Mouse (Mus musculus) kidney, adult 2 months (tissue): Measurements from ENCODE around the gene Gm21258. TPM values are rescaled to one million over a fixed set of nuclear protein-coding genes. Genes with fewer than 3 reads are reported as not detected.
"Not testable (repeated sequence)": the region's sequence is repeated elsewhere in the genome, so short reads cannot be mapped to it uniquely, and the experiment has no call there.

Experiments
- DNase-seq: peaks from one replicate; pipeline ENCODE4 v3.0.0; 2021
- H3K27ac ChIP-seq: fragments of 200-500 bp; 2 replicates; pipeline ENCODE4 v1.5.1; 2012; ENCODE audit warnings: low read depth, low read length, control low read depth, inconsistent platforms; ENCODE audit not compliant: insufficient read depth
- H3K27me3 ChIP-seq: fragments of 200-500 bp; replicated peaks from 2 replicates; pipeline ENCODE4 v1.6.1; 2012; ENCODE audit warnings: mild to moderate bottlenecking, moderate library complexity, low read length, inconsistent platforms; ENCODE audit not compliant: control insufficient read depth, insufficient read depth
- H3K36me3 ChIP-seq: fragments of 200-500 bp; 2 replicates; pipeline ENCODE4 v1.6.1; 2012; ENCODE audit warnings: mild to moderate bottlenecking, moderate library complexity, low read length, inconsistent platforms; ENCODE audit not compliant: control insufficient read depth, insufficient read depth
- H3K4me1 ChIP-seq: fragments of 200-500 bp; 2 replicates; pipeline ENCODE4 v1.6.1; 2011; ENCODE audit warnings: low read length; ENCODE audit not compliant: control insufficient read depth, insufficient read depth
- H3K4me3 ChIP-seq: fragments of 200-500 bp; 2 replicates; pipeline ENCODE4 v1.5.1; 2011; ENCODE audit warnings: mild to moderate bottlenecking, low read depth, low read length, control low read depth; ENCODE audit not compliant: insufficient read depth
- WGBS: fragments of 180-500 bp; shearing (Covaris S2); methylation state at CpG from one replicate; pipeline ENCODE4 v1.1.7; 2018; 5-methylcytosine and 5-hydroxymethylcytosine counted together
- polyA plus RNA-seq: library from polyadenylated mRNA; depleted of rRNA; stranded (reverse); fragments of >200 nt; gene quantifications from 2 replicates; pipeline ENCODE4 v1.2.3, GENCODE M21; 2012; rRNA removed

Gene Gm21258
- polyA plus RNA-seq = not detected in 2 replicates

DNA sequence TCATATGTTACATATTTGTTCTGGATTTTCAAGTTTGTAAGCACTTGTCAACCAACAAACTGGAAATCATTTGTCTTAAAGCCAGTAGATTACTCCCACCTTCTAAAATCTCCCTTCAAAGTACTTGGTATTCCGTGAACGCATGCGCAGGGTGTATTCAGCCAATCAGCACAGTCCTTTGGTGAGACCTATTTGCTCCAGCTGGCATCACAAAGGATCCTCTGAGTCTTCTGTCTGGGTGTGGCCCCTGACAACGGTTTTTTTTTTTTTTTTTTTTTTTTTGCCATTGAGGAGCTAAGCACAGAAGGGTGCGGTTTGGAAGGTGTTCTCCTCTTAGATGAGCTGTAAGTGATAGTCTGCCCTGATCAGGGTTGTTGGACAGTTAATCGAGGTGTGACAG, at the start of gene Gm21258:
Gene Gm21258 (plus strand): TSS at position 301 of the 400 bp plus-strand sequence.
- H3K4me1 ChIP-seq, H3K4me3 ChIP-seq, H3K27me3 ChIP-seq, H3K27ac ChIP-seq, H3K36me3 ChIP-seq, DNase-seq: not testable (repeated sequence)
- WGBS = no CpG with 5 or more reads among the region's 6 CpGs
